Mouse (Mus musculus): ENCODE measurements around the gene Gm49388. TPM values are rescaled to one million over a fixed set of nuclear protein-coding genes. Genes with fewer than 3 reads are reported as not detected.

Gm49388 gene
- not detected for polyA plus RNA-seq (2014; fragmentation: Illumina TruSeq; extraction: RNeasy Lipid Tissue Mini Kit (QIAGEN cat#74804); ENCODE audit: low read depth, low replicate concordance)

DNA sequence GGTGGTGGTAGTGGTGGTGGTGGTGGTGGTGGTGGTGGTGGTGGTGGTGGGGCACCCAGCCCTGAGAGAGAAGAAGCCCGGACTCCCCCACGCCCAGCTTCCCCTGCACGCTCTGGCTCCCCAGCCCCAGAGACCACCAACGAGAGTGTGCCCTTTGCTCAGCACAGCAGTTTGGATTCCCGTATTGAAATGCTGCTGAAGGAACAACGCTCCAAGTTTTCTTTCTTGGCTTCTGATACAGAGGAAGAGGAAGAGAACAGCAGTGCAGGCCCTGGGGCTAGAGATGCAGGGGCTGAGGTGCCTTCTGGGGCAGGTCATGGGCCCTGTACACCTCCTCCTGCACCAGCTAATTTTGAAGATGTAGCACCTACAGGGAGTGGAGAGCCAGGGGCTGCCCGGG, at the start of gene Gm49388:
Gene Gm49388, plus strand, starts transcription at position 301 of the 400 bp plus-strand sequence.

DNA sequence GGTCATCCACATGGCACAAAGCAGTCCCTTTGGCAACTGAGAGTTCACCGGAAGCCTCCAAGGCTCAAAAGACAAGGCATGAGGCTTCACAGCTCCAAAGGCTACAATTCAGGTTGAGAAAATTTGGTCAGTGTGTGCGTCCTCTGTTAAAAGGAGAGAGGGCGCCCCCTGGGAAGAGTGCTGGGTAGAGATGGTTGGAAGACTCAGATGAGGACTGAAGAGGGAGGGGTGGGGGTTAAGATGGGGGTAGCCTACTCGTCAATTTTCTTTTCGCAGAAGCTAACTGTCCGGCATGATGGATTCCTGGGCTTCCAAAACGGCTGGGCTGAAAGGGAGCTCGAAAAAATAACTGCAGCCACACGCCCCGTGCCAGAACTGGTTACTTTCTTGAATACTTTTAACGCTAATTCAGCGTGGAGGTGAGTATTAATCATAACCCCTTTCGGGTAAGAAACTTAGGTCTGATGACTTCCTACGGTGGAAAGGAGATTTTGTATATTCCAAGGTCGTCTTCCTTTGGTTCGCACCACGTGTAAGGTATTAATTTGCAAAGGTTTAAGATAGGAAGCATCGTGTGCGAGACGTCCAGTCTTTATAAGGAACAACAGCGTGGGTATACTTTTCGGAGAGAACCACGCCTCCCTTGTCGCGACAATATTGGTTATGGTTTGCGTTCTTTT, 40.9 kb upstream of the Gm49388 start, which contains the start of gene Fbxl19:
Gene Fbxl19, plus strand, starts transcription at position 178 of the 680 bp plus-strand sequence.

DNA sequence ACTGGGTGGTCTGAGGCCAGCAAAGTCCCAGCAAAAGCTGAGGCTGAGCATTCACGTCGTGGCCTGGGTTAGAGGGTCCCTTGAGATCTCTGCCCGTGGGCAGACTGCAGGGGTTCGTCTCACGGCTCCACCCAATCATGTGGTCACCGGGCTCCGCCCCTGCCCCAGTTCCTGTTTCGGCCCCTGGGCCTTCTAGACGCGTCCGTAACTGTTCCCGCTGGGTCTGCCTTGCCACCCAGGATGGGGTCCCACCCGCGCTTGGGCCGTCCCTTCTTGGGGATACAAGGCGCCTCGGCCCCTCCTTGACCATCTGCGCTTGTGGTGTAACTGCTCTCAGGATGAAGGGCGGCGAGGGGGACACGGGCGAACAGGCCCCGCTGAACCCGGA, 15.8 kb upstream of the Gm49388 start, which contains the start of gene Orai3:
Gene Orai3, plus strand, starts transcription at position 165 of the 388 bp plus-strand sequence.

DNA sequence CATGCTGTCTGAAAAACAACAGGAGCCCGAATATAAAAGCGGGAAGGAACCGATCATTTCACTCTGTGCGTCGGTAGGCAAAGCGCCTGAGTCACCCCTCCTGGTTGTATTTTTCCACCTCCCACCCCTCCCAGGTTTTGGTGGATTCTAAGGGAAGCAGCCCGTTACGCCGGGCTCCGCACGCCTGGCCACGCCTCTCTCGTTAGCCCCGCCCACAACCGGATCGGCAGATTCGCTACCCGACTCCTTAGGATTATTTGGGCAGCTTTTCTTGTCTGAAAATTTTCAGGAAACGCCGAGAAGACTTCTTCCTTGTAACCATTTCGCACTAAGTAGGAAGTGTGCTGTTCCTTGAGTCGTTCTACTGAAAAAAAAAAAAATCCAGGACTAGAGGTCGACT, 9.0 kb upstream of the Gm49388 start, which contains the start of gene Setd1a:
Gene Setd1a, plus strand, starts transcription at position 245 of the 400 bp plus-strand sequence.

DNA sequence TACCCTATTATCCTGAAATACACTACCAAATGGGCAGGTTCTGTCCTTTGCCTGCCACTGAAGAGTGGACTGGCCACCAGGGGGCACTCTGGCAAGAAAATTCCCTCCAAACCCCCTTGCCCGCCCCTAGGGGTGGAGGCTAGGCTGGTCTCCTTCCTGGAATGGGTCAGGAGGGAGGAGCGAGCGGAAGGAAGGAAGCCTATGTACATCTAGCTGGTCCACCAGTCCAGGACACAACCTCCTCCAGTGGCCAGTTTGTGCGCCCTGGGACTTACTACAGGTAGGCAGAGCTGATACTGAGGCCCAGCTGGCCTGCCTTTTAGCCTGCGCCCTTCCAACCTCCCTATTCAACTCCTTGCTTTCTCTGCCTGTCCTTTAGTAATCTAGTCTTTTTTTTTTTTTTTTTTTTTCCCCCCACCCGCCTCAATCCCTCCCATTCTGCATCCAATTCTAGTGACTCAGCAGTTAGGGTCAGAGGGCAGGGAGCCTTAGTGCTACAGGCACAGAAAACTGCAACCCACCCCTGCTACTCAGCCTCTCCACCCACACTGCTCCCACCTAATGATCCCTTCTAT, 15.1 kb downstream of the Gm49388 start, which contains the start of gene Hsd3b7:
Gene Hsd3b7, plus strand, starts transcription at position 170 of the 575 bp plus-strand sequence.

DNA sequence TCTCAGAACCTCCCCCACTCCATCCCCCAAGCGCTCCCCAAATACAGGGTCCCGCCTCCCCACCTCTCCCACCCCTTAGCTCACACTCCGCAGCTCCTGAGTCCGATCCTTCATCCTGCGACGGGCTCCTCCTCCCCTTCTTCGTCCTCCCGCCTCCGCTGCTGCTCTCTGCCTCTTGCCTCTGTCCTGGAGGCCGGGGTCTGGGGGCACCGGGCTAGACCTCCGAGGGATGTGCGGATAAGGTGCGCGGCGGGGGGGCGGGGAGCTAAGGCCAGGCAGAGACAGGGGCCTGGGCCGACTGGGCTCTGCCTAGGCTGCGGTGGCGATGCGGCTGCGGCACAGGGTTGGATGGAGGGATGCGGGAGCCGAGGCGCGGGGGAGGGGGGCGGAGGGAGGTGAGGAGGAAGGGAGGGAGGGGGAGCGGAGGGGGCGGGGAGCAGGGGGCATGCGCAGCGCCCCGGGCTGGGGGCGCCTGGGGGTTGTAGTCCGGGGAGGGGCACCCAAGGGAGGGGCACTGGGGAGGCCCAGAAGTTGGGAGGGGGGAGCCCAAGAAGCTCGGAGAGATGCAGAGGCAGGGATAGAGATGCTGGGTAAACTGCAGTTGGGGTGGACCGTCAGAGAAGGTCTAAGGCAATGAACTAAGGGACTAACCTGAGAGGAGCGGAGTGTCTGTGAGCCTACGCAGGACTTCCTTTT, 38.9 kb downstream of the Gm49388 start, which contains the start of the genes Stx4a and Stx1b:
Gene Stx4a, plus strand, starts transcription at position 119 of the 696 bp plus-strand sequence.
Gene Stx1b, minus strand, starts transcription at position 374 of the 696 bp plus-strand sequence.

Other genes starting within 250 kb of the Gm49388 start
- gene Tmem265, start 224.2 kb upstream of the Gm49388 start, polyA plus RNA-seq (2014; fragmentation: Illumina TruSeq; extraction: RNeasy Lipid Tissue Mini Kit (QIAGEN cat#74804); ENCODE audit: low read depth, low replicate concordance), result not detected
- 16.0 TPM for gene Phkg2, start 212.3 kb upstream of the Gm49388 start, polyA plus RNA-seq (2014; fragmentation: Illumina TruSeq; extraction: RNeasy Lipid Tissue Mini Kit (QIAGEN cat#74804); ENCODE audit: low read depth, low replicate concordance)
- 1.6 TPM for gene Ccdc189, start 197.0 kb upstream of the Gm49388 start, polyA plus RNA-seq (2014; fragmentation: Illumina TruSeq; extraction: RNeasy Lipid Tissue Mini Kit (QIAGEN cat#74804); ENCODE audit: low read depth, low replicate concordance)
- 1.5 TPM for gene Rnf40, start 196.8 kb upstream of the Gm49388 start, polyA plus RNA-seq (2014; fragmentation: Illumina TruSeq; extraction: RNeasy Lipid Tissue Mini Kit (QIAGEN cat#74804); ENCODE audit: low read depth, low replicate concordance)
- gene Zfp629, start 169.8 kb upstream of the Gm49388 start, polyA plus RNA-seq (2014; fragmentation: Illumina TruSeq; extraction: RNeasy Lipid Tissue Mini Kit (QIAGEN cat#74804); ENCODE audit: low read depth, low replicate concordance), result 7.7 TPM
- 5.5 TPM for gene Bcl7c, start 76.7 kb upstream of the Gm49388 start, polyA plus RNA-seq (2014; fragmentation: Illumina TruSeq; extraction: RNeasy Lipid Tissue Mini Kit (QIAGEN cat#74804); ENCODE audit: low read depth, low replicate concordance)
- 2.6 TPM for gene Ctf1, start 72.9 kb upstream of the Gm49388 start, polyA plus RNA-seq (2014; fragmentation: Illumina TruSeq; extraction: RNeasy Lipid Tissue Mini Kit (QIAGEN cat#74804); ENCODE audit: low read depth, low replicate concordance)
- not detected for gene Ctf2, start 53.4 kb upstream of the Gm49388 start, polyA plus RNA-seq (2014; fragmentation: Illumina TruSeq; extraction: RNeasy Lipid Tissue Mini Kit (QIAGEN cat#74804); ENCODE audit: low read depth, low replicate concordance)
- 0.29 TPM for gene Fbxl19, start 41.1 kb upstream of the Gm49388 start, polyA plus RNA-seq (2014; fragmentation: Illumina TruSeq; extraction: RNeasy Lipid Tissue Mini Kit (QIAGEN cat#74804); ENCODE audit: low read depth, low replicate concordance)
- 5.6 TPM for gene Orai3, start 15.8 kb upstream of the Gm49388 start, polyA plus RNA-seq (2014; fragmentation: Illumina TruSeq; extraction: RNeasy Lipid Tissue Mini Kit (QIAGEN cat#74804); ENCODE audit: low read depth, low replicate concordance)
- gene Setd1a, start 8.9 kb upstream of the Gm49388 start, polyA plus RNA-seq (2014; fragmentation: Illumina TruSeq; extraction: RNeasy Lipid Tissue Mini Kit (QIAGEN cat#74804); ENCODE audit: low read depth, low replicate concordance), result 7.7 TPM
- 17.3 TPM for gene Hsd3b7, start 15.0 kb downstream of the Gm49388 start, polyA plus RNA-seq (2014; fragmentation: Illumina TruSeq; extraction: RNeasy Lipid Tissue Mini Kit (QIAGEN cat#74804); ENCODE audit: low read depth, low replicate concordance)
- gene Stx4a, start 38.7 kb downstream of the Gm49388 start, polyA plus RNA-seq (2014; fragmentation: Illumina TruSeq; extraction: RNeasy Lipid Tissue Mini Kit (QIAGEN cat#74804); ENCODE audit: low read depth, low replicate concordance), result 16.9 TPM
- gene Stx1b, start 38.9 kb downstream of the Gm49388 start, polyA plus RNA-seq (2014; fragmentation: Illumina TruSeq; extraction: RNeasy Lipid Tissue Mini Kit (QIAGEN cat#74804); ENCODE audit: low read depth, low replicate concordance), result 0.93 TPM
- 7.7 TPM for gene Zfp646, start 90.6 kb downstream of the Gm49388 start, polyA plus RNA-seq (2014; fragmentation: Illumina TruSeq; extraction: RNeasy Lipid Tissue Mini Kit (QIAGEN cat#74804); ENCODE audit: low read depth, low replicate concordance)
- 3.4 TPM for gene Zfp668, start 91.2 kb downstream of the Gm49388 start, polyA plus RNA-seq (2014; fragmentation: Illumina TruSeq; extraction: RNeasy Lipid Tissue Mini Kit (QIAGEN cat#74804); ENCODE audit: low read depth, low replicate concordance)
- not detected for gene Prss53, start 105.4 kb downstream of the Gm49388 start, polyA plus RNA-seq (2014; fragmentation: Illumina TruSeq; extraction: RNeasy Lipid Tissue Mini Kit (QIAGEN cat#74804); ENCODE audit: low read depth, low replicate concordance)
- not detected for gene Gm21974, start 109.8 kb downstream of the Gm49388 start, polyA plus RNA-seq (2014; fragmentation: Illumina TruSeq; extraction: RNeasy Lipid Tissue Mini Kit (QIAGEN cat#74804); ENCODE audit: low read depth, low replicate concordance)
- 40.1 TPM for gene Vkorc1, start 110.0 kb downstream of the Gm49388 start, polyA plus RNA-seq (2014; fragmentation: Illumina TruSeq; extraction: RNeasy Lipid Tissue Mini Kit (QIAGEN cat#74804); ENCODE audit: low read depth, low replicate concordance)
- gene Bckdk, start 118.5 kb downstream of the Gm49388 start, polyA plus RNA-seq (2014; fragmentation: Illumina TruSeq; extraction: RNeasy Lipid Tissue Mini Kit (QIAGEN cat#74804); ENCODE audit: low read depth, low replicate concordance), result 4.7 TPM
- gene Kat8, start 126.9 kb downstream of the Gm49388 start, polyA plus RNA-seq (2014; fragmentation: Illumina TruSeq; extraction: RNeasy Lipid Tissue Mini Kit (QIAGEN cat#74804); ENCODE audit: low read depth, low replicate concordance), result 8.5 TPM
- gene Prss8, start 144.5 kb downstream of the Gm49388 start, polyA plus RNA-seq (2014; fragmentation: Illumina TruSeq; extraction: RNeasy Lipid Tissue Mini Kit (QIAGEN cat#74804); ENCODE audit: low read depth, low replicate concordance), result not detected
- gene Prss36, start 161.1 kb downstream of the Gm49388 start, polyA plus RNA-seq (2014; fragmentation: Illumina TruSeq; extraction: RNeasy Lipid Tissue Mini Kit (QIAGEN cat#74804); ENCODE audit: low read depth, low replicate concordance), result not detected
- gene Fus, start 181.8 kb downstream of the Gm49388 start, polyA plus RNA-seq (2014; fragmentation: Illumina TruSeq; extraction: RNeasy Lipid Tissue Mini Kit (QIAGEN cat#74804); ENCODE audit: low read depth, low replicate concordance), result 456 TPM
- 2.3 TPM for gene Pycard, start 208.3 kb downstream of the Gm49388 start, polyA plus RNA-seq (2014; fragmentation: Illumina TruSeq; extraction: RNeasy Lipid Tissue Mini Kit (QIAGEN cat#74804); ENCODE audit: low read depth, low replicate concordance)
- gene Trim72, start 218.3 kb downstream of the Gm49388 start, polyA plus RNA-seq (2014; fragmentation: Illumina TruSeq; extraction: RNeasy Lipid Tissue Mini Kit (QIAGEN cat#74804); ENCODE audit: low read depth, low replicate concordance), result not detected

Data from adrenal gland, adult 10 weeks (tissue).